Mouse (Mus musculus): ENCODE measurements around the gene Ssh1. TPM values are rescaled to one million over a fixed set of nuclear protein-coding genes. Genes with fewer than 3 reads are reported as not detected.

The Ssh1 gene
- polyA plus RNA-seq, 1 experiment: 3.7 TPM

- H3ac ChIP-seq (ENCODE audit: control insufficient read depth, insufficient read length, low read depth): no peak overlapping the region
- H3K79me2 ChIP-seq (ENCODE audit: control insufficient read depth, insufficient read depth): no peaks in the 10 kb centered on the region
- no peak overlapping the region for H3K4me3 ChIP-seq (ENCODE audit: insufficient read depth, poor library complexity, severe bottlenecking)
- peaks cover 2% of the 10 kb centered on the region for H3K79me3 ChIP-seq (ENCODE audit: low read depth)
- TF ChIP-seq MYOG (IDR thresholded peaks at IDR 0.05; ENCODE audit: control insufficient read depth, extremely low read depth, insufficient read length) (no peak), MAX (IDR thresholded peaks at IDR 0.05) (no peak), CTCF (IDR thresholded peaks at IDR 0.05; ENCODE audit: control insufficient read depth, insufficient read depth, insufficient read length) (no peak), USF1 (IDR thresholded peaks at IDR 0.05; ENCODE audit: low read depth) (no peak), MYOD1 (IDR thresholded peaks at IDR 0.05; ENCODE audit: control insufficient read depth, insufficient read length, low read depth) (no peak), CEBPB (IDR thresholded peaks at IDR 0.05; ENCODE audit: low read depth) (no peak), FOSL1 (IDR thresholded peaks at IDR 0.05; ENCODE audit: insufficient read depth, low read length, poor library complexity, severe bottlenecking) (no peak)
- peaks cover 4% of the 10 kb centered on the region for H3K36me3 ChIP-seq (ENCODE audit: control insufficient read depth, insufficient read depth)
- no peaks in the 10 kb centered on the region for H3K27me3 ChIP-seq (ENCODE audit: control insufficient read depth, insufficient read depth, insufficient read length)
Measured at GRCm38 (mm10) chr5:113986182-113986961, 7.3 kb downstream of the Ssh1 start.

GRCm38 (mm10) chr5:113985737-113986136 lies 8.0 kb downstream of the Ssh1 start:
- H3K79me2 ChIP-seq (ENCODE audit: control insufficient read depth, insufficient read depth): no peaks in the 10 kb centered on the region
- H3K27me3 ChIP-seq (ENCODE audit: control insufficient read depth, insufficient read depth, insufficient read length): no peaks in the 10 kb centered on the region
- H3K4me3 ChIP-seq (ENCODE audit: insufficient read depth, poor library complexity, severe bottlenecking): no peak overlapping the region
- peaks cover 2% of the 10 kb centered on the region for H3K79me3 ChIP-seq (ENCODE audit: low read depth)
- TF ChIP-seq FOSL1 (IDR thresholded peaks at IDR 0.05; ENCODE audit: insufficient read depth, low read length, poor library complexity, severe bottlenecking): no peak
- no peak for TF ChIP-seq USF1 (IDR thresholded peaks at IDR 0.05; ENCODE audit: low read depth)
- TF ChIP-seq CEBPB (IDR thresholded peaks at IDR 0.05; ENCODE audit: low read depth): no peak
- TF ChIP-seq MAX (IDR thresholded peaks at IDR 0.05): no peak
- no peak for TF ChIP-seq CTCF (IDR thresholded peaks at IDR 0.05; ENCODE audit: control insufficient read depth, insufficient read depth, insufficient read length)
- H3ac ChIP-seq (ENCODE audit: control insufficient read depth, insufficient read length, low read depth): no peak overlapping the region
- peaks cover 4% of the 10 kb centered on the region for H3K36me3 ChIP-seq (ENCODE audit: control insufficient read depth, insufficient read depth)

GRCm38 (mm10) chr5:113984025-113984740 lies 9.5 kb downstream of the Ssh1 start:
- Histone ChIP-seq H3K79me2 (ENCODE audit: control insufficient read depth, insufficient read depth) (peaks cover 7% of the 10 kb centered on the region), H3K36me3 (ENCODE audit: control insufficient read depth, insufficient read depth) (peaks cover 4% of the 10 kb centered on the region), H3ac (ENCODE audit: control insufficient read depth, insufficient read length, low read depth) (no peak overlapping the region), H3K4me3 (ENCODE audit: insufficient read depth, poor library complexity, severe bottlenecking) (no peak overlapping the region), H3K27me3 (ENCODE audit: control insufficient read depth, insufficient read depth, insufficient read length) (no peaks in the 10 kb centered on the region), H3K79me3 (ENCODE audit: low read depth) (peaks cover 2% of the 10 kb centered on the region)
- TF ChIP-seq MYOD1 (IDR thresholded peaks at IDR 0.05; ENCODE audit: control insufficient read depth, insufficient read length, low read depth): no peak
- no peak for TF ChIP-seq MAX (IDR thresholded peaks at IDR 0.05)
- no peak for TF ChIP-seq CEBPB (IDR thresholded peaks at IDR 0.05; ENCODE audit: low read depth)
- TF ChIP-seq CTCF (IDR thresholded peaks at IDR 0.05; ENCODE audit: control insufficient read depth, insufficient read depth, insufficient read length): no peak
- TF ChIP-seq FOSL1 (IDR thresholded peaks at IDR 0.05; ENCODE audit: insufficient read depth, low read length, poor library complexity, severe bottlenecking): no peak
- TF ChIP-seq MYOG (IDR thresholded peaks at IDR 0.05; ENCODE audit: control insufficient read depth, extremely low read depth, insufficient read length): no peak
- TF ChIP-seq USF1 (IDR thresholded peaks at IDR 0.05; ENCODE audit: low read depth): no peak

- Histone ChIP-seq H3K27me3 (ENCODE audit: control insufficient read depth, insufficient read depth, insufficient read length) (no peaks in the 10 kb centered on the region), H3ac (ENCODE audit: control insufficient read depth, insufficient read length, low read depth) (no peak overlapping the region), H3K36me3 (ENCODE audit: control insufficient read depth, insufficient read depth) (no peaks in the 10 kb centered on the region), H3K79me2 (ENCODE audit: control insufficient read depth, insufficient read depth) (peaks cover 7% of the 10 kb centered on the region), H3K4me3 (ENCODE audit: insufficient read depth, poor library complexity, severe bottlenecking) (no peak overlapping the region), H3K79me3 (ENCODE audit: low read depth) (peaks cover under 1% of the 10 kb centered on the region)
- no peak for TF ChIP-seq USF1 (IDR thresholded peaks at IDR 0.05; ENCODE audit: low read depth)
- TF ChIP-seq MYOD1 (IDR thresholded peaks at IDR 0.05; ENCODE audit: control insufficient read depth, insufficient read length, low read depth): no peak
- no peak for TF ChIP-seq MAX (IDR thresholded peaks at IDR 0.05)
- no peak for TF ChIP-seq CTCF (IDR thresholded peaks at IDR 0.05; ENCODE audit: control insufficient read depth, insufficient read depth, insufficient read length)
- TF ChIP-seq CEBPB (IDR thresholded peaks at IDR 0.05; ENCODE audit: low read depth): no peak
- no peak for TF ChIP-seq FOSL1 (IDR thresholded peaks at IDR 0.05; ENCODE audit: insufficient read depth, low read length, poor library complexity, severe bottlenecking)
- no peak for TF ChIP-seq MYOG (IDR thresholded peaks at IDR 0.05; ENCODE audit: control insufficient read depth, extremely low read depth, insufficient read length)
Measured at GRCm38 (mm10) chr5:113983541-113983940, 10.2 kb downstream of the Ssh1 start.

- Histone ChIP-seq H3K4me3 (ENCODE audit: insufficient read depth, poor library complexity, severe bottlenecking) (no peak overlapping the region), H3K36me3 (ENCODE audit: control insufficient read depth, insufficient read depth) (no peaks in the 10 kb centered on the region), H3ac (ENCODE audit: control insufficient read depth, insufficient read length, low read depth) (no peak overlapping the region), H3K79me3 (ENCODE audit: low read depth) (no peaks in the 10 kb centered on the region), H3K79me2 (ENCODE audit: control insufficient read depth, insufficient read depth) (peaks cover 7% of the 10 kb centered on the region), H3K27me3 (ENCODE audit: control insufficient read depth, insufficient read depth, insufficient read length) (no peaks in the 10 kb centered on the region)
- TF ChIP-seq USF1 (IDR thresholded peaks at IDR 0.05; ENCODE audit: low read depth) (no peak), MYOD1 (IDR thresholded peaks at IDR 0.05; ENCODE audit: control insufficient read depth, insufficient read length, low read depth) (no peak), MYOG (IDR thresholded peaks at IDR 0.05; ENCODE audit: control insufficient read depth, extremely low read depth, insufficient read length) (no peak), FOSL1 (IDR thresholded peaks at IDR 0.05; ENCODE audit: insufficient read depth, low read length, poor library complexity, severe bottlenecking) (no peak), MAX (IDR thresholded peaks at IDR 0.05) (no peak), CEBPB (IDR thresholded peaks at IDR 0.05; ENCODE audit: low read depth) (no peak), CTCF (IDR thresholded peaks at IDR 0.05; ENCODE audit: control insufficient read depth, insufficient read depth, insufficient read length) (no peak)
Measured at GRCm38 (mm10) chr5:113981843-113982242, 11.9 kb downstream of the Ssh1 start.

All from C2C12 (cell line).